Mouse (Mus musculus): ENCODE results near the gene Spire2.

DNA sequence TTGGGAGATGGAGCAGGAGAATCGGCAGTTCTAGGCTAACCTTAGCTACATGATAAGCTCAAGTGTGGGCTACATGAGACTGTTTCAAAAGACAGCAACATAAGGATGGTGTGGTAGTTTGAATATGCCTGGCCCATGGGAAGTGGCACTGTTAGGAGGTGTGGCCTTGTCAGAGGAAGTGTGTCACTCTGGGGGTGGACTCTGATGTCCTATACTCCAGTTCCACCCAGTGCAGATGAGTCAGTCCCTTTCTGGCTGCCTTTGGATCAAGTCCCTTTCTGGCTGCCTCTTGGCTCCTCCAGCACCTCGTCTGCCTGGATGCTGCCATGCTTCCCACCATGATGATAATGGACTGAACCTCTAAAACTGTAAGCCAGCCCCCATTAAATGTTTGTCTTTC lies 39.7 kb upstream of the Spire2 start:
- no peak for TF ChIP-seq CTCF (IDR thresholded peaks at IDR 0.05)
- TF ChIP-seq EP300 (IDR thresholded peaks at IDR 0.05) = no peak
